Mouse (Mus musculus): Measurements from ENCODE around the gene Cmtm6.

DNA sequence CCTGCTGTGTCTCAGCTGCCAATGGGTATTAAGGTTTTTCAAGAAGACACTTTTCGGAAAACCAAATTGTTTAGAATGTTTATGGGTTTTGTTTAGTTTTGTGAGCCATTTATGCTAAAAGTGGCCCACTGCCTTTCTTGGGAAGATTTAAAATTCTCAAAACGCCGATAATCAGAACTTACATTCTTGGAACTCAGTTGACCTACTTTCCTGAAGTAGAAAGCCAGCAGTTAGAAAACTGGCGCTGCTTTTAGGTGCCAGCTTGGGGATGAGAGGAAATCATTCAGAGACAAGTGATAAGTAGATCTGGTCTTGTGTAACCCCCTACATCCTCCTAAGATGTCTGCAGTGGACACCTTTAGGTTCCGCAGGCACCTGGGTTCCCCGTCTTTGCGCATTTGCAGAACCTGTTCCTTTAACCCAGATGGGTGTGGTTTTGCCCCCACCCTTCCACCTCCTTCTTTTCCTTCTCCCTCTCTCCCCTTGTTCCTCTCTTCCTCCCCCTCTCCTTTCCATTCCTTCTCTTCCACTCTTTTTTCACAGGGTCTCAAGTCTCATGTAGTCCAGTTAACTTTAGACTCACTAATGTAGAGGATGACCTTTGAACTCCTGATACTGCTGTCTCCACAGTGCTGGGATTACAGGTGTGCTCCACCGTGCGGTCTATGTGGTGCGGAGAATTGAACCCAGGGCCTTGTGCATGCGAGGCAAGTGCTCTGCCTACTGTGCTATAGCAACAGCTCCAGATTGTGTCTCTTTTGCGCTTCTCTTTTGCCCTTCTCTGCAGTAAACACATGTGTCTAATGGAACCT lies 1.2 kb downstream of the Cmtm6 start:
- TF ChIP-seq CTCF (IDR thresholded peaks at IDR 0.05; ENCODE audit: control insufficient read depth, insufficient read depth, insufficient read length), result no peak
- no peak for TF ChIP-seq MAX (IDR thresholded peaks at IDR 0.05)
- no peak for TF ChIP-seq USF1 (IDR thresholded peaks at IDR 0.05; ENCODE audit: low read depth)
- no peak for TF ChIP-seq CEBPB (IDR thresholded peaks at IDR 0.05; ENCODE audit: low read depth)
- TF ChIP-seq FOSL1 (IDR thresholded peaks at IDR 0.05; ENCODE audit: insufficient read depth, low read length, poor library complexity, severe bottlenecking), result no peak

Measured in C2C12 (cell line).